Mouse (Mus musculus) CD4-positive, CD25-positive, alpha-beta regulatory T cell, adult 2 months (primary cell): ENCODE results near the gene Riok1.

Experiments
- DNase-seq: peaks from one replicate; pipeline ENCODE4 v3.0.0-alpha.2; 2012; ENCODE audit warnings: low read depth, low spot score

Gene Riok1

DNA sequence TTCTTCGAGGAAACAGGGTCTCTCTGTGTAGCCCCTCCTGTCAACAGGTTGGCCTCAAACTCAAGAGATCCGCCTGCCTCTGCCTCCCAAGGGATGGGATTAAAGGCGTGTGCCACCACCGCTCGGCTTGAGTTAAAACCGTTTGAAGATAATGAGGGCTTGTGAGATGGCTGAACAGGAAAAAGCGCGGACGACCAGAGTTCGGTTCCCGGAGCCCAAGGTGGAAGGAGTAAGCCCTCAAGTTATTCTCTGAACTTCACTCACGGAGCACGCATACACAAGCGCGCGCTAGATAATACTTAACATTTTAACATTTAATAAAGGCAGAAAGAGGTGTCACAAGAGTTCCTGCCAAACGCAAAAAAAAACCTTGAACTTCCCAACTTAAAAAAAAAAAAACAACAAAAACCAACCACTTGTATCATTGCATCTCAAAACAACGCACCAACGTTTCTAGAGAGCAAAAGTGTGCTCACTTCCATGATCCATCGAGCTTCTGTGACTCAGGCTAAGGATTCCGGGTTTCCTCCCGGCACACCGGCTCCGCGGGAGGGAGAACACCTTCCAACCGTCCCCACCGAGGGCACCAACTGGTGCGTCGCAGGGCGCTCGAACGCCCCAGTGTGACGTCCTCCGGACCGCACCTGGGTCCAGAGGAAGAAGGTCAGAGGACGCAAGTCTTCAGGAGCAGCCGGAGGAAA lies at the start of gene Riok1:
TSS of gene Riok1 (plus strand) at position 653 of the 701 bp plus-strand sequence.
- peak; percentile 25 for DNase-seq

DNA sequence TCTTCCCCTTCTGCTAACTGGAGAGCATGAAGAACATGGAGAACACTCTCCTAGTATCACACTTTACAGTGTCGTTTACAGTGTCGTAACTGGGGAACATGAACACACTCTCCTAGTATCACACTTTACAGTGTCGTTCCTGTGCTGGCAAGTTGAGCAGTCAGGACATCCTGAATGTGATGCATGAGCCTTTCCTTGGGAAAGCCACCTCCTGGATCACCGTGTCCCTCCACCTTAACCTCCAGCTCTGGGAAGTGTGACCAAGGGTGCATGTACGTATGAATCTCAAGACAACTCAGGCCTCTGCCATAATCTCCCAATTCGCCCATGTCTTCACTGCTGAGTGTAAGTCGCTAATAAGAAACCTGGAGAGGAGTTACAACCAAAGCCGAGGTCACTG lies 47.1 kb upstream of the Riok1 start:
- no peak for DNase-seq

DNA sequence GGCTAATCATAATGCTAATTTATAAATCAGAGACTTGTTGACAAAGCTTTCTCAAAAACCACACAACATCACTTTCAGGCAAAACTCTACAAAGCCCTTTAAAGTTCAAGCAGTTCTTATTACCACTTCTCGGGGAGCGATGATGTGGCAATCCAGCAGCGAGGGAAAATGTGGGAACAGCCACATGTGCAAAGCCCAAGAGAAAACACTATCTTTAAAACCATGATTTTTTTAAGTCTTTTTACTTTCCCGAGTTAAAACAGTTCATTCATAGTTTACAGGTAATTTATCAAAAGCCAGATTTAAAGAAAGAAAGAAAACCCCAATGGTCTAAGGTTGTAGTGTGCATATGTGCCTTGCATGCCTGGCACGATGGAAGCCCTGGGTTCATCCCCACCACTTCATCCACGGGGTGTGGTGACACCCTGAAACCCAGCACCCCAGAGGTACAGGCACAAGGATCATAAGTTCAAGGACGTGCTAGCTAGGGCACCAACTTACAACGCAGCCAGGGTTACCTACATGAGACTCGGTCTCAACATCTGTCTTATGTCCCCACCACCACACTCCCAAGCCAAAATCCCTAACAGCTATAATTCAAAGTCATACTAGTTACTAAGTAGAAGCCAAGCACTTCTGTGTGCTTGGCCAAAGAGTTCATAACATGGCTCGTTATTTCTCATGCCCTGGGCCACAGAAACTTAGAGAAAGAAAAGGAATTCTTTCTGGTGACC lies 44.0 kb upstream of the Riok1 start:
- peak; percentile 12 for DNase-seq

DNA sequence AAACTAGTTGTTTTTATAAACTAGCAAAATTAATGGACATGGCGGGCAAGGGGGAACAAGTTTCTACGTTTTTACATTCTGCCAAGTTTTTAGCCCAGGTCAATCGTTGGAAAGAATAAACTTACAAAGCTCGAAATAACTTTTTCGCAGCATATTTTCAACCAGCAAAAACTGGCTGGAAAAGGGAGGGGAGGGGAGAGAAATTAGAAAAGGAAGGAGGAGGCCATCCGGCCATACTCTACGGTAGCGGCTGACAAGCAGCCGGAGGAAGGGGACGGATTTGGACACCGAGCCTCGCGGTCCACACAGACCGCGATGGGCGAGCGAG lies 43.5 kb upstream of the Riok1 start:
- no peak for DNase-seq

DNA sequence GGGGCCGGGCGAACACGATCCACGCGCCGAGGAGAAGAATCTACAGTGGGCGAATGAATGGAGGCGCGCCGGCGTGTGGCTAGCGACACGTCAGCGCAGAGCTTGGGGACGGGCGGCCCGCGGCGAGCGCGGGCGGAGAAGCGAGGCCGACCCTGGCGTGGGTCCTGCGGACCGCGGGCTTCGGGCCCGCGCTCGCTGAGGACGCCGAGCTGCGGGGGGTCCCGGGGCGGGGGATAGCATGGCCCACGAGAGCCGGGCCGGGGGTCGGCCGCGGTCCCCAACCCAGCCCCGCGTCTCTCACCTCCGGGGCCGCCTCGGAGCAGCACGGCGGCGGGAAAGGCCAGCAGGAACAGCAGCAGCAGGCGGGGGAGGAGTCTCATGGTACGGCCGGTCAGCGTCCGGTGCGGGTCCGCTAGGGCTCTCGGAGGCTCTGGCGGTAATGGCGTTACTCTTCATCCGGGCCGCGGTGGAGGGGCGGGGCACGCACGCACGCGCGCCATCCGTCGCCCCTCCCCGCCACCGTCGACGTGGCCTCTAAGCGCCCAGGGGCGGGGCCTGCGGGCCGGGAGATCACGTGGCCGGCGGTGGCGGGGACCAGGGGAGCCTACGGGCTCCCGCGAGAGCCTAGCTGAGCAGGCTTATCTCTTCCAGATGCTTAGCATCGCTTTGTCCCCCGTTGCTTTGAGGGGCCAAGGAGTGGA lies 42.9 kb upstream of the Riok1 start, which contains the start of gene Ssr1:
TSS of gene Ssr1 (minus strand) at position 514 of the 701 bp plus-strand sequence.
- peak; percentile 97 for DNase-seq

DNA sequence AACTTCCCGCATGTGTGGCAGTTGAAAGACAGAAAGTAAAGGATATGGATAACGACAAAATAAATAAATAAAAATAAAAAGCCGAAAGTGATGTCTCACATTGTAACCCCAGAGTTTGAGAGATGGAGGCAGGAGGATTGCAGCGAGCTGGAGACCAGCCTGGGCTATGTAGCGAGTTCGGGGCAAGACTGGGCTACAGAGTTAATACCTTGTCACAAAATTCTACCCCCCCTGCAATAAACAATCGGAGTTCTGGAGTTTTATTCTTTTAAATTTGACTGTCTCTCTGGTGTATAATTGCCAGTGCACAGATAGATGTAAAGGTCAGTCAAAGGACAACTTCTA lies 42.4 kb upstream of the Riok1 start:
- no peak for DNase-seq

DNA sequence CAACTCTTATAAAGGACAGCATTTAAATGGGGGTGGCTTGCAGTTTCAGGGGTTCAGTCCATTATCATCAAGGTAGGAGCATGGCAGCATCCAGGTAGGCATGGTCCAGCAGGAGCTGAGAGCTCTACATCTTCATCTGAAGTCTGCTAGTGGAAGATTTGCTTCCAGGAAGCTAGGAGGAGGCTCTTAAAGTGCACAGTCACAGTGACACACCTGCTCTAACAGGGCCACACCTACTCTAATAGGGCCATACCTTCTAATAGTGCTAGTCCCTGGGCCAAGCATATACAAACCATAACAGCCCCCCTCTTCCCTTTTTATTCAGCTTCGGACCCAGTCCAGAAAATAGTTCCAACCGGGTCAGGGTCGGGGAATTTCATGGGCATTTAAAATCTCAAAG lies 37.1 kb upstream of the Riok1 start:
- DNase-seq: no peak

DNA sequence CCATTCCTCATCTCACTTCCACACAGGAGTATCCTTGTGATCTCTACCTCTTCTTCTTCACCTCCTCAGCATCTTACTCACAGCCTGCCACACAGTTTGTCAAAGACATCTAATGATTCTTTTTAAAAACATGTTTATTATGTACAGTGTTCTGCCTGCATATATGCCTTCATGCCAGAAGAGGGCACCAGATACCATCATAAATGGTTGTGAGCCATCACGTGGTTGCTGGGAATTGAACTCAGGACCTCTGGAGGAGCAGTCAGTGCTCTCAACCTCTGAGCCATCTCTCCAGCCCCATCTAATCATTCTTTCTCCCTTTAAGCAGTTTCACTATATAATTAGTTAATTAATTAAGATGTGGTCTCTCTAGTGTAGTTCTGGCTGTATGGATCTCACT lies 34.3 kb upstream of the Riok1 start:
- peak; percentile 12 for DNase-seq

DNA sequence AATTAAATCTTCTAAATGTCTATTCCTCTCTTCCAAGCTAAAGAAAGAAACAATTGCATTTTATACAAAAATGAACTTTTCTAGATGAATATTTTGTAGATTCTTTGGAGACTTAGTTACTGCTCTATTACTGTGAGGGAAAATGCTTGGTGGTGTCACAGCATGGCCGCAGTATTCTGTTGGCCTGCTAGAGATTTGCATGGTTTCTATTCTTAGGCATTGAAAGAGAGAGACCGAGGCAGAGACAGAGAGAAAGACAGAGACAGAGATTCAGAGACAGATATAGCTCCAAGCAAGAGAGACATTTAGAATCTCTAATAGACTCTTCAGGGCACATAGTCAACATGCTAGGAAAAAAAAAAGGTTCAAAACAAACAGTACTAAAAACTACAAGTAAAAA lies 28.8 kb upstream of the Riok1 start:
- DNase-seq: no peak

DNA sequence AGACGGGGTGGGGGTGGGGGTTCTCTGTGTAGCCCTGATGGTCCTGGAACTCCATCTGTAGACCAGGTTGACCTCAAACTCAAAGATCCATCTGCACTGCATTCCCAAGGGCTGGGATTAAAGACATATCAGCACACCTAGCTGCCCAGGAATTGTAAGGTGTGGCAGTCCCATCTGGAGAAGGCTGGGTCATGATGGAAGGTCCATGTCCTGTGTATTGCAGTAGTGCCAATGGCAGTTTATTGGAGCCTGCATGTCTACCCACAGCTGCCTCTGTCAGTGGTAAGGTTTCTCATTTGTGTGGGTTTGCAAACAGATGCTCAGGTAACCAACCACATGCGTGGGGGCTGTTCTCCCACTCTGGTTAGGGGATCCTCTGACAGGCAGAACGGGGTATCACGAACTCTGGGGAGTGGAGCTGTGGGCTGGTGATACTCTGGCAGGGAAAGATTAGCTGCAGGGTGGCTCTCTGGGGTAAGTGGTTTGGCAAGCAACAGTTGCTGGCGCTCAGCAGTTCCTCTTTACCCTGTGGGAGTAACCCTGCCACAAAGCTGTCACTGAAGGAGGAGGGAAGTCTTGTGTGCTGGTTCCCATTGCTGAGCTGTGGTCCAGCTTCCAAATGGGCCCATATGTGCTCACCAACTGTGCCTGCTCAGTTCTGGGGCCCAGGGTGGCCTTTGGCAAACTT lies 26.9 kb upstream of the Riok1 start:
- DNase-seq: no peak

DNA sequence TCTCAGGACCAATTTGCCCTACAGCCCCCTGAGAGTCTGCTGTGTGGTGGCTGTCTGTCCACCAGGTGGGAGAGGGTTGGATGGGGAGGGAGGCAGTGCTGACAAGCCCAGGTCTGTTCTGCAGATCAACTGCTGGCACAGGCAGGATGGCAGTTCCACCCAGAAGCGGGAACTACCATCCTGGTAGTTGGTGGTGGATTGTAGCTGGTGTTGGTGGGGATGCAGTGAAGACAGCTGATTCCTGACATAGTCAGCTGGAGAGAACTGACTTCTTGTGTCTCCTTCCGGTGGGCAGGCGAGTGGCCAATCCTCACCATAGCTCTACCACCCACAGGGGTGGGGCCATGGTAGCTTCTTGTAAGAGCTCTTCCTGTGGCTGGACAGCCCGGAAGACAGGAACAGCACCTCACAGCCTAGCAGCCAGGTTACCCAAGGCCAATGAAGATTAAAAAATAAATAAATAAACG lies 26.3 kb upstream of the Riok1 start:
- DNase-seq: peak; percentile 58

DNA sequence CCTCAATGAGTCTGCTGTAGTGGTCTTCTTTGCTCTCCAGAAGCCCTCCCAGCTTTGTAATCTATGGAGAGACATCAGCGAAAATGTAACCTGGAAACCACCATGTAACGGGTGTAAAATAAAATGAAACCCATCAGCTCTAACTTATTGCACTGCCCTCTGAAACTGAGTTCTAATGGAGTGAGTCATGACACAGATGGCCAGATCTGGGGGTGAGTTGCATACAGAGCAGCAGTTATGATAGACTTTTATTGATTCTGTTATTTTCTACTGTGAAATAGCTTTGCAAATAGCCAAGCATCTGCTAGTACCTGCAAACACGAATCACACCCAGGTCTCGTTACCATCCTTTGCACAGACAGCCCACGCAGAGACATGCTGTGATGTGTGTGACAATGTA lies 24.4 kb upstream of the Riok1 start:
- no peak for DNase-seq

DNA sequence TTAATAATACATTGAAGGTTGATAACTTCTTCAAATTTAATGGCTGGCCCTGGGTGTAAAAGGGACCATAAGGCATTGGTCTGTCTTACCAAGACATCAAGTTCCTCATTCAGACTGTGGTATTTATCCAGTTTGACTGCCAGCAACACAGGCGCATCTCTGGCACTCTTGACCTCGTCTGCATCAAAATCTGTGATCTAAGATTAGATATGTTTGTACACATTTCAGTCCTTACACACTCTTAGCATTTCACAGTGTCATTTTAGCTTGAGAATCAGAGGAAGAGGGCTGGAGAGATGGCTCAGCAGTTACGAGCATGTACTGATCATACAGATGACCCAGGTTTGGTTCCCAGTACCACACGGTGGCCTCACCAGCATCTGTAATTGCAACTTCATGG lies 21.2 kb upstream of the Riok1 start:
- DNase-seq: no peak

DNA sequence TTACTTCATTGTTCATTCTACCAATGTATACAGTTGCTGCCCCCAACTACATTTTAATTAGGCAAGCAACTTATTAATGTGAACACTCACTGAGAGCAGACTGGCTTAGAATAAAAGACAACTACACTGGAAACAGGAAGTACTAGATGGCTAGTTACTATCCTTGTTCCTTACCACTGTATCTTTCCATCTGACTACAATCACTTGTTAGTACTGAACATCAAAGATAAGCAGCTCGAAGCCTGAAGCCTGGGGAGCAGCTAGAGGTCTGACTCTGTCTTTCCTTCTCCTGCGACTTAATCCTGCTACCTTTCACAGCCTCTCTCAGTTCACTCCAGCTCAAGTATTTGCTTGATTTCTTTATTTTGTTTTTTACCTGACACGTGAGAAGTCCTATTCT lies 18.0 kb upstream of the Riok1 start:
- no peak for DNase-seq

DNA sequence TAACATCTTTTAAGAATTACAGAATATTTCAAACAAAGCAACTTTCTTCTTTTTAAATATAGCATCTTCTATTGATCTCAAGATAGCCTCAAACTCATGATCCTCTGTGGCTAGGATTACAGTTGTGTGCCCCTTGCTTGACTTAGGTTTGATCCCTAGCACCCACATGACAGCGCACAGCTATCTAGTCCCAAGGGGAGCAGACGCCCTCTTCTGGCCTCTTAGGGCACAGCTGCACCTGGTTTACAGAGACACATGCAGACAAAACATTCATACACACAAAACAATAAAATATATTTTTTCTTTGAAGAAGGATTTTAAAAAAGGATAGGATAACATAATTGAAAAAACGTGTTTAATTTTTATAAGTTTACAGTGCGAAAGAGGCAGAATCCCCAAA lies 10.9 kb upstream of the Riok1 start:
- peak; percentile 38 for DNase-seq

DNA sequence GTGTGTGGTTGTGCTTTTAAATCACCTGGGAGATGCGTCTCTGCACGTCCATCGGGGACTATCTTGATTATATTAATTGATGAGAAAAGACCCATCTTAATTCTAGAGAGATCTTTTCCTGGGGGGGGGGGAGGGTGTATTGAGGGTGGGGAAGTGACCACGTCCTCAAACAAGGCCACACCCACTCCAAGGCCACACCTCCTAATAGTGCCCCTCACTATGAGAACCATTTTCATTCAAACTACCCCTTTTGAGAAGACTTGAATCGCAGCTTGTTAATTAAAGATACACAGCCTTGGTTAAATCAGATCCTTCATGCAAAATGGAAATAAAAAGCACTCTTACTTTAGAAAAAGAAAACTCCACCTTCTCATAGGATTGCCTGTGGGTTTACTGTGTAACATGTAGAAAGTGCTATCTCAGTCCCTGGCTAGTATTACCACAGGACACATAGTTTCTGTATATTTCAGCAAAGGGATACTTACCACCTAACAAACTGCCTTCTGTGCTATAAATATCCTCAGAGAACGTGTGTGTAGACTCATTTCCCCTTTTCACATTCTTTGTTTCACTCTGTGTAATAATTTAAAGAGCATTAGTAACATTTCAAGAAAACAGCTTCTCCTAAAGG lies 9.1 kb upstream of the Riok1 start:
- no peak for DNase-seq

DNA sequence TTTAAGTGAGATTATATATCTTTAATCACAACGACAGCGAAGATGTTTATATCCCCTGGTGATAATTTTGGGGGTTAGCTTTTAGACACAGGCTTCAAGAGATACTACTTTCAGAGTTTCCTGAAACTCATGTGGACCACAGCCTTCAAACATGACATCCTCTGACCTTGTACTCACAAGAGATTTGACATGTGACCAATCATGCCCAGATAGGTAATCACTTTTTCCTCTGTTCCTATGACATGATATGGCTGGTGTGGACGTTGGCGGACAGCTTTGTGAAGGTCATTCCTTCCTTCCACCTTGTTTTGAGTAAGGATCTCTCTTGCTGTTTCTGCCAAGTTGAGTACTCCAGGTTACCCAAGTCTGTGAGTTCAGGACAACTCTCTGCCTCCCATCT lies 8.4 kb upstream of the Riok1 start:
- DNase-seq: no peak

DNA sequence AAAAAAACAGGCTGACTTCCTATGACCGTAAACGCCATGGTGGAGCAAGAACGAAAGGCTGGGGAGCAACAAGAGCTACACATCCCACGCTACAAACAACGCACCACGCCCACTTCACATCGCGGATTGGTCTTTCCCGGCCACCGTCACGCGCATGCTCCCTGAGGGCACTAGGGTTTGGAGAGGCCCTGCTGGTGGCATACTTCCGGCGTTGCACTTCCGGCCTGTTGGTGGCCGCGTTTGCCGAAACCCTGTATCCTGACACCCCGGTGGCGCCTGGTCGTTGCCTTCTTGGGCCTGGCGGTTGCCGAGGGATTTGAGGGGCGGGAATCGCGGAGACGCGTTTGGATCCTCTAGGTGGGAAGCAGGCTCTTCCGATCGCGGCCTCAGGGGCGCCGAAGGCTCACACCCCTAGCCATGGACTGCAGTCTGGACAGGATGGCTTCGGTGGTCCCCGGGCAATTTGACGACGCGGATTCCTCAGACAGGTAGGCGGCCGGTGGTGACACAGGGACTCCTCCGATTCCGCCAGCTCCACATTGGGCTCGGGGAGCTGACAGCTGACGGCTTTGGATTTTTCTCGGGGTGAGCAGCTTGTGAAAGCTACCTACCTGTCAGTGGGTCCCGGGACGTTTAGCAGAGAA lies 371 bp downstream of the Riok1 start, which contains the start of gene Cage1:
TSS of gene Cage1 (minus strand) at position 26 of the 644 bp plus-strand sequence.
- peak; percentile 99 for DNase-seq

DNA sequence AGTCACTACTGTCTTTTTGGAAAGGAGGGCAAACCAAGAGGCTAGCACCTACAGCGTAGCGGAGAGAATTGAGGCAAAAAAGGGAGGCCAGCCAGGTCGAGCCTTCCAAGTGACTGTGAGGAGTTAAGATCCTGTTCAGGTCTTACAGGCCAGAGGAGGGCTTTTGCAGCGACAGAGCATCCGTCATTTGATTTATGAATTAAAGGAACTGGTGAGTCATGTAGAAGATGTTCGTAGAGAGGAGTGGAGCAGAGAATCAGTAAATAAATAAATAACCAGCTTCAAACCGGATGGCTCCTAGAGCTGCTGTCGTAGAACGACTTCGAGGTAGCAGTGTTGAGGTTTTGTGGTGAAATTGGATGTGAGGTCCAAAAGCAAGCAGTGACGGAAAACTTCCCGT lies 1.0 kb downstream of the Riok1 start:
- DNase-seq: peak; percentile 69

DNA sequence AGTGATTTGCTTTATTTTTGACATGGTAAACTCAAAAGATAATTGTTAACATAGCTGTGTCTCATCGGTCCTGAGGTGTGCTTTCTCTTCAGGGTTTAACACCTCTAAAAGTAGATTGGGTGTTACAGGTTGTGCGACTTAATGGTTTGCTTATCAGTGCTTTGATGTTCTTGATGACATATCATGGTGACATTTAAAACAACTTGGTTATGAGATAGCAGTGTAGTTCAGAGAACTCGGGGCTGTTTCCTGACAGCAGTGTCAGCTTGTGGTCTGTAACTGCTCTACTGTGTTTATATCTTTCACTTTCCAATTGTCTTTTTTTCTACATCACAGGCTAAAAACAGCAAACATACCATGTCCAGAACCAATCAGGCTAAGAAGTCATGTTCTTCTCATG lies 13.1 kb downstream of the Riok1 start:
- peak; percentile 59 for DNase-seq

DNA sequence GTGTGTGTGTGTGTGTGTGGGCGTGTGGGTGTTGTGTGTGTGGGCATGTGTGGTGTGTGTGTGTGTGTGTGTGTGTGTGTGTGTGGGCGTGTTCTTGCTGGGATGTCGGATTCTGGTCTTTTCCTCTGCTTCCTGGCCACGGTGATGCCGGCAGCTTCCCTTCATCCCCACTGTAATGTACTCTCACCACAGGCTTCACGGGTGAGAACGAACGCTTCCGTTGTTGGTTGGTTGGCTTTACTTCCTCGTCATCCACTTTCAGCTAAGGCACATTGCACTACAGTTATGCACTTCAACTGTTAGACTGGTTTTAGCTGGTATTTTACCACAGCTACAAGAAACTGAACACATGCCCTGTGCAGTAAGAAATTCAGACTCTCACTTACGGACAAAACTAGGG lies 25.9 kb downstream of the Riok1 start:
- no peak for DNase-seq
